Mouse (Mus musculus): ENCODE data around the gene Mrps35. TPM values are rescaled to one million over a fixed set of nuclear protein-coding genes. Genes with fewer than 3 reads are reported as not detected.

Mrps35 gene
- polyA plus RNA-seq, 1 experiment from 2014 or later = 89.5 TPM

DNA sequence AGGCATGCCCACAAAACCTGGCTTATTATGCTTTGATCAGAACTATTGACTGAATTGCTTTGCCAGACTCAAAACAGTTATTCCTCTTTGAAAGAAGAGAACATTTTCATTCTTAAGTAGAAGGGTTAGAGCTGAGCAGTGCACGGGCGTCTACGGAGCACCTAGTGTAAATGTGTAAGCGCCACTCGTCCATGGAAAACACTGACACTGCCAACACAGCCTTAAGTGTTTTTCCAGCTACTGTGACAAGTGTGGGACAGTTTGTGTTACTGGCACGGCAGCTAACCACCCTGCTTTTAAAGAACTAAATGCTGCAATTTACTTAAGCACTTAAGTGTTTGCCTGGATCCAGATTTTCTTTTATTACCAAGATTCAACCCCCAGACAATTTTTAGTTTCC, 30.6 kb upstream of the Mrps35 start:
- Histone ChIP-seq H3K27me3 (no peaks in the 10 kb centered on the region), H3K4me1 (no peaks in the 10 kb centered on the region), H3K9ac (no peak overlapping the region), H3K27ac (no peak overlapping the region), H3K4me2 (no peak overlapping the region), H3K36me3 (replicated peaks) (0 out of 2 replicates have a peak, but pooled peaks cover 3% of the 10 kb centered on the region), H3K9me3 (no peaks in the 10 kb centered on the region), H3K4me3 (replicated peaks) (no peak overlapping the region)
- ATAC-seq (ENCODE audit: low FRiP score) = no peak
- 76% methylated on average over 6 of the region's 6 CpGs for WGBS

GRCm38 (mm10) chr6:147013546-147013945, 29.0 kb upstream of the Mrps35 start:
- ATAC-seq (ENCODE audit: low FRiP score) = no peak

DNA sequence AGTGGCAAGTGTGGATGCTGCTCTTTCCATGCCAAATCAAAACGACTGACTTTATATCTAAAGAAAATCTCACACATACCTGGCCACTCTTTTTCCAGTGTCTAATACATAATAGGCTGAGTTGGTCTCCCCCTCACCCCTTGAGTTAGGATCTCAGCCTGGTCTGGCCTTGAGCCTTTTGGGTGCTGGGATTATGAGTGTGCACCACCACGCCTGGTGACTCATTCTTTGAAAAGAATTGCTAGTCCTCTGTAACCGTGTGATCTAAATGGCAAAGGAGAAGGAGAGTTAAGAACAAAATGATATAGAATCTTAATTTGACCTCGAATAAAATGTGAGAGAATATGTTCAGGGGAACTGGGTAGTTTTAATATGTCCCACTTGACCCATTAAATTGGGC, 24.7 kb upstream of the Mrps35 start:
- Histone ChIP-seq H3K4me1 (no peaks in the 10 kb centered on the region), H3K27me3 (no peaks in the 10 kb centered on the region), H3K9me3 (no peaks in the 10 kb centered on the region), H3K4me2 (no peak overlapping the region), H3K27ac (no peak overlapping the region), H3K36me3 (replicated peaks) (0 out of 2 replicates have a peak, but pooled peaks cover 6% of the 10 kb centered on the region), H3K9ac (no peak overlapping the region), H3K4me3 (replicated peaks) (no peak overlapping the region)
- 88% methylated on average over 4 of the region's 4 CpGs for whole genome bisulfite sequencing
- ATAC-seq (ENCODE audit: low FRiP score) = no peak

More at GRCm38 (mm10) chr6:147013546-147013945, 29.0 kb upstream of the Mrps35 start:
- H3K27me3 ChIP-seq = no peaks in the 10 kb centered on the region
- H3K9ac ChIP-seq = no peak overlapping the region
- H3K4me1 ChIP-seq = no peaks in the 10 kb centered on the region
- no peaks in the 10 kb centered on the region for H3K9me3 ChIP-seq
- H3K36me3 ChIP-seq (replicated peaks) = no peaks in the 10 kb centered on the region
- no peak overlapping the region for H3K27ac ChIP-seq
- no peak overlapping the region for H3K4me3 ChIP-seq (replicated peaks)
- 94% methylated on average over 1 of the region's 1 CpGs for WGBS
- H3K4me2 ChIP-seq = no peak overlapping the region

DNA sequence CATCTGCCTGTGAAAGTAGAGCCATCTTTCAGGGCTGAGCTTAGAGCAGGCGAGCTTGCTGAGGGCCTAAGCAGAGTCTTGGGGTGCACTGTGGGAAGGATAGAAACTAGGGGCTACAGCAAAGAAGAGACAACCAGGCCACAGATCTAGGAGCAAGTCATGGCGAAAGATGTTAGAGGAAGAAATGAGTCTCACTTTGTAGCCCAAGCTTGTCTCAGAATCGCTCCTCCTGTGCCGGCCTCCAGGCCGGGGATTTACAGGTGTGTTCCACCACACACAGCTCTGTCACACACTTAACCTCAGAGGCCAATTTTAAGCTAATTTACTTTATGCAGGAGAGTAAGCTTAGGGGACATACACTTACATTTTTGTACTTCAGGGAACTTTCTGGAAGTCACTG, 24.2 kb upstream of the Mrps35 start:
- 96% methylated on average over 5 of the region's 5 CpGs for WGBS
- Histone ChIP-seq H3K9me3 (no peaks in the 10 kb centered on the region), H3K4me2 (no peak overlapping the region), H3K36me3 (replicated peaks) (0 out of 2 replicates have a peak, but pooled peaks cover 6% of the 10 kb centered on the region), H3K4me1 (no peaks in the 10 kb centered on the region), H3K4me3 (replicated peaks) (no peak overlapping the region), H3K27me3 (no peaks in the 10 kb centered on the region), H3K27ac (no peak overlapping the region), H3K9ac (no peak overlapping the region)
- no peak for ATAC-seq (ENCODE audit: low FRiP score)

DNA sequence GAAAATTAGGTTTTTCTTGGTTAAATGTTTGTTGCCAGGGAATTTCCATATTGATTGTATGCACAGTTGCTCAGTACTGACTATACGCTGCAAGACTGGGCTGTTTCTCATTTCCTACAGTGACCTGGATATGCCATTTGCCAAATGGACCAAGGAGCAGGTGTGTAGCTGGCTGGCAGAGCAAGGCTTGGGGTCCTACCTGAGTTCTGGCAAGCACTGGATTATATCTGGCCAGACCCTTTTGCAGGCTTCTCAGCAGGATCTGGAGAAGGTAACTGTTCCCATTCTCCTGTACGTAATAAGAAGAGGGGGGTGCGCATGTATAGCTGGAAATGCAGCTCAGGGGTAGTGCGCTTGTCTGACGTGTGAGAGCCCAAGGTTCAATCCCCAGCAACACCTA, 21.4 kb upstream of the Mrps35 start:
- H3K27me3 ChIP-seq = no peaks in the 10 kb centered on the region
- ATAC-seq (ENCODE audit: low FRiP score) = no peak

DNA sequence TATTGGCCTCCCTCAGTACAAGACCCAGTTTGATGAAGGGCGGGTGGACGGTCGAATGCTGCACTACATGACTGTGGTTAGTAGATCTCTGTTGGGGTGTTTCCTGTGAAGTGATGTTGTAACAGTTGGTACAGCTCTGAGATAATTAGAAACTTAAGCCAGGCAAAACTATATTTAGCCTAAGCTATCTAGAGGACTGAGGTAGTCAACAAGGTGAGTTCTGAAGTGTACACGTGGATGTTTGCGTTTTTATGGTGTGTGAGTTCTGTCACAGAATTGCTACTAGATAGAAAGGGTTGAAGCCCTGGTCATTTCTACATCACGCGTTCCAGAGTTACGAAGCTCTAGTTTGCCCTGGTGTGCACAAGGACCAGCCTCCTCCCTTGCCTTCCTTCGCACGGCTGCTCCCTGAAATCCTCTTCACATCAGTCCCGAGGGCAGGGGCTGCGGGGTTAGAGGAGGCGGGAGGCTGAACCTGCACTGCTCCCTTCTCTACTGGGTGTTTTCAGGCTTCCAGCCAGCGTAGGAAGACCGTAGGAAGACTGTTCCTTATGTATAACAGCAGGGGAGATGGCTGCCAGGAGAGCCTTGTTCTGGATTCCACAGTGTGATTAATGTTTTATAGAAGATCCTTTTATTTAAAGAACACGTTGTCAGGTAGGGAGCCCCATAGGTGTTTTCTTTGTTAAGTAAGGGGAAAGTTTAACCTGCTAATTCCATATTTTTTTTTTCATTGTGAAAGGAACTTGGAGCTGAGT, 20.0 kb upstream of the Mrps35 start:
- Histone ChIP-seq H3K4me2 (no peak overlapping the region), H3K27me3 (no peaks in the 10 kb centered on the region), H3K27ac (no peak overlapping the region), H3K9me3 (no peaks in the 10 kb centered on the region), H3K9ac (no peak overlapping the region), H3K4me3 (replicated peaks) (no peak overlapping the region), H3K4me1 (no peaks in the 10 kb centered on the region), H3K36me3 (replicated peaks) (0 out of 2 replicates have a peak, but pooled peaks cover 6% of the 10 kb centered on the region)
- WGBS = 86% methylated on average over 16 of the region's 16 CpGs
- no peak for ATAC-seq (ENCODE audit: low FRiP score)

More for the DNA sequence above, 21.4 kb upstream of the Mrps35 start:
- 92% methylated on average over 5 of the region's 5 CpGs for WGBS
- H3K27ac ChIP-seq = no peak overlapping the region
- H3K4me1 ChIP-seq = no peaks in the 10 kb centered on the region
- no peak overlapping the region for H3K9ac ChIP-seq
- no peaks in the 10 kb centered on the region for H3K9me3 ChIP-seq
- H3K4me2 ChIP-seq = no peak overlapping the region
- no peak overlapping the region for H3K4me3 ChIP-seq (replicated peaks)
- 0 out of 2 replicates have a peak, but pooled peaks cover 6% of the 10 kb centered on the region for H3K36me3 ChIP-seq (replicated peaks)

- Histone ChIP-seq H3K4me3 (replicated peaks) (no peak overlapping the region), H3K27ac (no peak overlapping the region), H3K9me3 (no peaks in the 10 kb centered on the region), H3K4me1 (no peaks in the 10 kb centered on the region), H3K4me2 (no peak overlapping the region), H3K36me3 (replicated peaks) (0 out of 2 replicates have a peak, but pooled peaks cover 6% of the 10 kb centered on the region), H3K9ac (no peak overlapping the region), H3K27me3 (no peaks in the 10 kb centered on the region)
- 91% methylated on average over 2 of the region's 2 CpGs for WGBS
- no peak for ATAC-seq (ENCODE audit: low FRiP score)
Measured at GRCm38 (mm10) chr6:147023133-147023395, 19.5 kb upstream of the Mrps35 start.

- Histone ChIP-seq H3K9ac (no peak overlapping the region), H3K36me3 (replicated peaks) (0 out of 2 replicates have a peak, but pooled peaks cover 6% of the 10 kb centered on the region), H3K4me1 (no peaks in the 10 kb centered on the region), H3K9me3 (no peaks in the 10 kb centered on the region), H3K27ac (no peak overlapping the region), H3K27me3 (no peaks in the 10 kb centered on the region), H3K4me2 (no peak overlapping the region), H3K4me3 (replicated peaks) (no peak overlapping the region)
- no peak for ATAC-seq (ENCODE audit: low FRiP score)
Measured at GRCm38 (mm10) chr6:147023568-147023967, 19.0 kb upstream of the Mrps35 start.

DNA sequence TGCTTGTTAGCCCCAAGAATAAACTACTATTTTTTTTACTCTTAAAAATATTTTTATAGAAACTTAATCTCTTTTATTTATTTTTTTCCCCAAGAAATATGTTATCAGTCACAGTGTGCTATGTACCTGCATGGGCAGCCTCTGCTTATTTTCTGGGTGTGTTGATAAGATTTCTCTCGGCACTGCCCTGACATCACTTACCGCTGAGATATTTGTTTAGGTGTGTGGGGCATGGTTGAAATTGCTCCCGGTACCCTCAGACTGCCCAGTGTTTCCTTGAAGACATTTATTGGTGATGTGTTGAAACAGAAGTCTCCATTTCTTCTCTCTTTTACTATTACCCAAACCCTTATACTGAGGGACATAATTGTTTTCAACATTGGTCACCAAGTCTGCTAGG, 17.8 kb upstream of the Mrps35 start:
- Histone ChIP-seq H3K4me3 (replicated peaks) (no peak overlapping the region), H3K9me3 (no peaks in the 10 kb centered on the region), H3K4me1 (no peaks in the 10 kb centered on the region), H3K36me3 (replicated peaks) (peaks cover 6% of the 10 kb centered on the region; the same call in 1 of the 2 replicates), H3K9ac (no peak overlapping the region), H3K4me2 (no peak overlapping the region), H3K27me3 (no peaks in the 10 kb centered on the region), H3K27ac (no peak overlapping the region)
- ATAC-seq (ENCODE audit: low FRiP score) = no peak
- WGBS = 96% methylated on average over 3 of the region's 3 CpGs

GRCm38 (mm10) chr6:147028396-147028795, 14.2 kb upstream of the Mrps35 start:
- H3K27ac ChIP-seq = no peak overlapping the region

DNA sequence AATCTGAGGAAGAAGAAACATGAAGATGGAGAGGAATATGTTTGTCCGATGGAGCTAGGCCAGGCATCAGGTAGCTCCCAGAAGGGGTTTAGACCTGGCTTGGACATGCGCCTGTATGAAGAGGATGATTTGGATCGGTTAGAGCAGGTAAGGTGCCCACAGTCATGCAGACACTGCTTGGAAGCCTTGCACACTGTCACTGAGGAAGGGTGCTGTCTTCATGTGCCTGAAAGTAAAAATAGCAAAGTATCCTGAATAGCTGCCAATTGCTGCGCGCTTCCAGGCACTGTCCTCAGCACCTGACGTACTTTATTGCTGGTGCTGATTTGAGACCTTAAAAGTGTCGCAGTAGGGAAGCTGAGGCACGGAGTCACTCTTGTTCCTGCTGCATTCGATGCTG, 13.0 kb upstream of the Mrps35 start:
- ATAC-seq (ENCODE audit: low FRiP score) = no peak
- H3K9me3 ChIP-seq = no peaks in the 10 kb centered on the region
- no peak overlapping the region for H3K27ac ChIP-seq
- no peak overlapping the region for H3K4me2 ChIP-seq
- WGBS = 95% methylated on average over 9 of the region's 9 CpGs
- H3K36me3 ChIP-seq (replicated peaks) = no peaks in the 10 kb centered on the region; the same call in 1 of the 2 replicates
- H3K27me3 ChIP-seq = no peaks in the 10 kb centered on the region
- no peak overlapping the region for H3K9ac ChIP-seq
- H3K4me1 ChIP-seq = no peaks in the 10 kb centered on the region
- H3K4me3 ChIP-seq (replicated peaks) = no peak overlapping the region

More at GRCm38 (mm10) chr6:147028396-147028795, 14.2 kb upstream of the Mrps35 start:
- Histone ChIP-seq H3K9me3 (no peaks in the 10 kb centered on the region), H3K4me2 (no peak overlapping the region), H3K27me3 (no peaks in the 10 kb centered on the region), H3K9ac (no peak overlapping the region), H3K4me3 (replicated peaks) (no peak overlapping the region), H3K4me1 (no peaks in the 10 kb centered on the region), H3K36me3 (replicated peaks) (no peaks in the 10 kb centered on the region; the same call in 1 of the 2 replicates)
- WGBS = 86% methylated on average over 2 of the region's 2 CpGs
- no peak for ATAC-seq (ENCODE audit: low FRiP score)

GRCm38 (mm10) chr6:147030096-147030885, 12.3 kb upstream of the Mrps35 start:
- Histone ChIP-seq H3K27me3 (no peaks in the 10 kb centered on the region), H3K4me3 (replicated peaks) (no peak overlapping the region), H3K9me3 (no peaks in the 10 kb centered on the region), H3K9ac (no peak overlapping the region), H3K4me1 (no peaks in the 10 kb centered on the region), H3K4me2 (no peak overlapping the region), H3K27ac (no peak overlapping the region), H3K36me3 (replicated peaks) (no peaks in the 10 kb centered on the region; the same call in 1 of the 2 replicates)
- no peak for ATAC-seq (ENCODE audit: low FRiP score)
- 87% methylated on average over 15 of the region's 15 CpGs for WGBS

Measured in forebrain, embryonic 12.5 days (tissue).